Mouse (Mus musculus) small intestine, adult 2 months (tissue): ENCODE results near the gene Msi2.

Experiments
- CTCF ChIP-seq: fragments of 200-500 bp; IDR thresholded peaks from 2 replicates; pipeline ENCODE4 v1.5.1; 2012; ENCODE audit warnings: low read depth, mild to moderate bottlenecking, control low read depth, inconsistent platforms, low read length, moderate library complexity, mixed read lengths; ENCODE audit not compliant: insufficient replicate concordance, insufficient read length; ENCODE audit errors: extremely low read depth
- POLR2A ChIP-seq: fragments of 200-500 bp; IDR thresholded peaks from 2 replicates; pipeline ENCODE4 v1.6.1; 2012; ENCODE audit warnings: low read depth, mild to moderate bottlenecking, control low read depth, inconsistent platforms, low read length, moderate library complexity

GRCm38 (mm10) chr11:88594804-88595611 lies 123.3 kb downstream of the Msi2 start:
- no peak for TF ChIP-seq CTCF
- TF ChIP-seq POLR2A: no peak
